Mouse (Mus musculus) mature B cell (primary cell): ENCODE data around the gene Sebox.
"Not testable (repeated sequence)": the region's sequence is repeated elsewhere in the genome, so short reads cannot be mapped to it uniquely, and the experiment has no call there.

Source experiments
- in situ Hi-C: fragments of 300-500 bp; cut with MboI; formaldehyde crosslinking; loops from 2 replicates; pipeline ENCODE4 v1.14.3; 2019

Gene Sebox

DNA sequence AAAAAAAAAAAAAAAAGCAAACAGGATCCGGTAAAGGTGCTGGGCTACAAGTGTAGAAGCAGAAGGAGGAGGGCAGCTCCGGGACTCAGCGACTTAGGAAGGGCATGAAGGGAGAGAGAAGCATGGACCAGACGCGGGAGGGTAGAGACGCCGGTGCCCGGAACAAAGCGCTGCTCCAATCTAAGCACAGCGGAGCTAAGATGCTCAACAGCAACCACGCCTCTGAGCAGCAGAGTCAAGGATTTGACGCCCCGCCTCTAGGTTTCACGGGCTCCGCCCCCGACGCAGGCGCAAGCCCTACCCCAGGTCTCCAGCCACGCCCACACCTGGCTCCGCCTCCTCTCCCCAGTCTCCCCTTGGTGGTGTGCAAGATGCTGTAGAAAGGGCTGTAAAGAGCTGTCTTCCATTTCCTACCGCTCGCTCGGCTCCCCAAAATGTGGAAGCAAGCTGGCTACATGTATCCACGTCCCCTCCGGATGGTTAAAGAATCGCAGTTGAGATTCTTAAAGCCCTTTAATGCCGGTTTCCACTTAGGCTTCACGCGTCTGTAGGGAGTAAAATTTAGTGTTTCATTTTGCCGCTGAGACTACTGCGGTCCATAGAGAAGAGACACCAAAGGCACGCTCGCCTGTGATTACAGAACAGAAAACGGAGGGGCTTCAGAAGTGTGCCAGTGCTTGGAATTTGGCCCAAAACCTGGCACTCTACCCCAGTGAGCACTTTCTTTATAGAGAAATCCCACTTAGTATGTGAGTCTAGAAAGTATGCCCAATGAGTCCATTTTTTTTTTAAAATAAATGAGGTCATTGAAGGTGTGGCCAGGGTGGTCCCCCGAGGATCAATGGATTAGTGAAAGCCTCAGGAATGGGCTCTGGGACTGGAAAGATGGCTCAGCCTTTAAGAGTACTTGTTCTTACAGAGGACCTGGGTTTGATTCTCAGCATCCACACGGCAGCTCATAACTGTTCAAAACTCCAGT, 5.4 kb upstream of the Sebox start, which contains the start of gene Sarm1:
Gene Sarm1 (minus strand): TSS at position 211 of the 979 bp plus-strand sequence.
- in situ Hi-C loops, result no loop called here

DNA sequence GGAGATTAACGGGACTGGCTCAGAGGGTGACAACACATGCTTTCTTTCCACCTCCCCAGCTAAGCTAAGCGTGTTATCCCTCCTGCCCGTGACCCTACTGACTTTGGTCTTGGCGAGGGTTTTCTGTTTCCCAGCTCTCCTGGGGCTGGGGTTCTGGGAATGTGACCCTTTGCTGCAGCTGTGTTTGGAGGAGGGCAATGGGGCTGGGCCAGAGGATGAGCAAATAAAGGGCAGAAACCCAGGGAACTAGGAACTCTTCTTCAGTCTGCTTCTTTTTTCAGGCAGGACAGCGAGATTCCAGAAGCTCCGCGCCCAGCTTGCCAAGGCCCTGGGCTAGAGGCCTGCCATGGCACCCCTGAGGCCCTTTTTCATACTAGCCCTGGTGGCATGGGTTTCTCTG, 4.2 kb upstream of the Sebox start, which contains the start of gene Vtn:
Gene Vtn (plus strand): TSS at position 88 of the 400 bp plus-strand sequence.
- in situ Hi-C loops, result no loop called here

DNA sequence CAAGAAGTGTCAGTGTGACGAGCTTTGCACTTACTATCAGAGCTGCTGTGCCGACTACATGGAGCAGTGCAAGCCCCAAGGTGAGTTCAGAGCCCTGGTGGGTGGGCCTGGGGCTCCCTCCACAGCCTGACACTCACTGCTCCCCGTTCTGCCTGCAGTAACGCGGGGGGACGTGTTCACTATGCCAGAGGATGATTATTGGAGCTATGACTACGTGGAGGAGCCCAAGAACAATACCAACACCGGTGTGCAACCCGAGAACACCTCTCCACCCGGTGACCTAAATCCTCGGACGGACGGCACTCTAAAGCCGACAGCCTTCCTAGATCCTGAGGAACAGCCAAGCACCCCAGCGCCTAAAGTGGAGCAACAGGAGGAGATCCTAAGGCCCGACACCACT, 3.7 kb upstream of the Sebox start:
- in situ Hi-C loops, result no loop called here

DNA sequence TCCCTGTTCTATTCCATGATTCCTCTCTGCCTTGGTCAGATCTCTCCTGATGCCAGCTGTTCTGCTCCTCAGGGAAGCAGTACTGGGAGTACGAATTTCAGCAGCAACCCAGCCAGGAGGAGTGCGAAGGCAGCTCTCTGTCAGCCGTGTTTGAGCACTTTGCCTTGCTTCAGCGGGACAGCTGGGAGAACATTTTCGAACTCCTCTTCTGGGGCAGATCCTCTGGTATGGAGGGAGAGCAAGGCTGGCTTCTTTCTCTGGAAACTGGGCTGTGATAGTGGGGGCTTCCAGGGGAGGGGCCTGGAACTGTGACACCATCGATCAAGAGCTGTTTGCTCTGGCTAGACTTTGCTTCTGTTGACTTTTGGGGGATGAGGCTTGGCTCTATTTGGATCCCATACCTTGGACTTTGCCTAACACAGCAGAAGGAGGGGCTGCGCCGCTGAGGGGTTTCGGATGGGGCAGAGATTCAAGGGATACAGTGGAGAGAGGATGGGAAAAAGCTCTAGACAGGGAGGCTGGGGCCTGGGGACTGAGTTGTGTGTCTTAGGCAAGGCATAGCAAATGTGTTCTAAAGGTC, 2.5 kb upstream of the Sebox start:
- in situ Hi-C loops, result no loop called here

DNA sequence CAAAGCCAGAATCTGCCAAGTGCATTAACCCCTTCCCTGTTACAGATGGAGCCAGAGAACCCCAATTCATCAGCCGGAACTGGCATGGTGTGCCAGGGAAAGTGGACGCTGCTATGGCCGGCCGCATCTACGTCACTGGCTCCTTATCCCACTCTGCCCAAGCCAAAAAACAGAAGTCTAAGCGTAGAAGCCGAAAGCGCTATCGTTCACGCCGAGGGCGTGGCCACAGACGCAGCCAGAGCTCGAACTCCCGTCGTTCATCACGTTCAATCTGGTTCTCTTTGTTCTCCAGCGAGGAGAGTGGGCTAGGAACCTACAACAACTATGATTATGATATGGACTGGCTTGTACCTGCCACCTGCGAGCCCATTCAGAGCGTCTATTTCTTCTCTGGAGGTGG, 1.7 kb upstream of the Sebox start:
- in situ Hi-C loops, result no loop called here

DNA sequence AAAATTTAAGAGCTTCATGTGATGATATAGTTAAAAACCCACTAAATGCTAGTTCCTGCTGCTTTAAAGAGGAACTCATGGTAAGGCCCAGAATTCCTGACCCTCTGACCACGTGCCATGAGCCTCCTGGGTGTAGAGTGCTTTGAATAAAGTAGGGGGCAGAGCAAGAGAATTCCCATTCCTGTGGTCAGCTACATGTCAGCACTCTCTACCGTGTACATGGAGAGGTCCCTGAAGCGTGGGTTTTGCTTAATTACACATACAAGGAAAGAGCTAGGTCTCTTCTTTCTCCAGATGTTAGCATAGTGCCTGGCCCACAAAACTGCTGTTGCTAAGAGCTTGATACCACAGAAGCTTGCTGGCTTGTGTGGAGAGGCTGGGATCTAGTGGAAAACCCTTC, 2.2 kb downstream of the Sebox start:
- in situ Hi-C loops, result no loop called here

DNA sequence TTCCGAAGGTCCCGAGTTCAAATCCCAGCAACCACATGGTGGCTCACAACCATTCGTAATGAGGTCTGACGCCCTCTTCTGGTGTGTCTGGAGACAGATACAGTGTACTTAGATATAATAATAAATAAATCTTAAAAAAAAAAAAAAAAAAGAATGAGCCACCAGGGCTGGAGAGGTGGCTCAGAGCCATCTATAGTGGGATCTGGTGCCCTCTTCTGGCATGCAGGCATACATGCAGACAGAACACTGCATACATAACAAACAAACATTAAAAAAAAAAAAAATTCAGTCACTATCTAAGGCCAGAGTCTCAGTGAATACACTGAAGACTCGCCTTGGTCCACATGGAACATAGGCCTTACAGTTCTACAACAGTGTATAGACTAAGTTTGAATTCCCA, 5.9 kb downstream of the Sebox start:
- in situ Hi-C loops, result no loop called here

DNA sequence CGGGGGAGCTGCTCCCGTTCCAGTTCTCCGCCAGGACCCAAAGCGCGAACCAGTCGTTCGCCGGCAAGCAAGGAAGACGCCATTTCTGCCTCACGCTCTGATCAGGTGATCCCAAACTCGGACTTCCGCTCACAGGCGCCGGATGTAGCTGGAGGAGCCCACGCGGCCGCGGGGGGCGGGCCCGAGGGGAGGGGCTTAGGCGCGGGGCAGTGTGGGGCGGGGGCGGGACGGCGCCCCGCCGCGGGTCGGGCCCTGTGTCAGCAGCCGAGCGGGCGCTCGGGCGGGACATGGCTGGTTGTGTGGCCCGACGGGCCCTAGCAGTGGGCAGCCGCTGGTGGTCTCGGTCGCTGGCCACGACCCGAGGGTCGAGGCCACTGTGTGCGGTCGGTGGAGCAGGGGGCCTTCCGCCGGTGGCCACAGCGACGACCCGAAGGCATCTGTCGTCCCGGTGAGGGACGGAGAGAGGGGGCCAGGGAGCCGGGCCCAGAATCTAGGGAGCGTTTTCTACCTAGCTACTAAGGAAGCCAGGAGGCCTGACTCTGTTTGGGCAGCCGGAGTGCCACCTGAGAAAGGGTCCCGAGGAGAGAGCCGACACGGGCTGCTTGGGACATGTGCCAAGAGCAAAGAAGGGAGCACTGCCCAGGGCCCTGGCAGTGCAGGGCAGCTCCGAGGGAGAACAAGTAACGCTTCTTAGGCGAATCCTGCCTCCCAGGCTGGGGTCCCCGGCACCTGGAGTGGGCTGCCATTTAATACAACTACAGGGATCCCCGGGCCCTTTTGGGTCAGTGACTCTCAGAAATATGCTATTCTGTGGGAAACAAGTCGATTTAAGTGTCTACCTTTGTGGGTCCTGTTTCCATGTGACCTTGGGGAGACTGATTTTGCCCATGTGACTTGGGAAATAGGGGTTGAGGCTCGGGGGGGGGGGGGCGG, 9.0 kb downstream of the Sebox start, which contains the start of the genes Tmem199 and Poldip2:
Gene Tmem199 (minus strand): TSS at position 148 of the 933 bp plus-strand sequence.
Gene Poldip2 (plus strand): TSS at position 169 of the 933 bp plus-strand sequence.
- in situ Hi-C loops, result no loop called here

DNA sequence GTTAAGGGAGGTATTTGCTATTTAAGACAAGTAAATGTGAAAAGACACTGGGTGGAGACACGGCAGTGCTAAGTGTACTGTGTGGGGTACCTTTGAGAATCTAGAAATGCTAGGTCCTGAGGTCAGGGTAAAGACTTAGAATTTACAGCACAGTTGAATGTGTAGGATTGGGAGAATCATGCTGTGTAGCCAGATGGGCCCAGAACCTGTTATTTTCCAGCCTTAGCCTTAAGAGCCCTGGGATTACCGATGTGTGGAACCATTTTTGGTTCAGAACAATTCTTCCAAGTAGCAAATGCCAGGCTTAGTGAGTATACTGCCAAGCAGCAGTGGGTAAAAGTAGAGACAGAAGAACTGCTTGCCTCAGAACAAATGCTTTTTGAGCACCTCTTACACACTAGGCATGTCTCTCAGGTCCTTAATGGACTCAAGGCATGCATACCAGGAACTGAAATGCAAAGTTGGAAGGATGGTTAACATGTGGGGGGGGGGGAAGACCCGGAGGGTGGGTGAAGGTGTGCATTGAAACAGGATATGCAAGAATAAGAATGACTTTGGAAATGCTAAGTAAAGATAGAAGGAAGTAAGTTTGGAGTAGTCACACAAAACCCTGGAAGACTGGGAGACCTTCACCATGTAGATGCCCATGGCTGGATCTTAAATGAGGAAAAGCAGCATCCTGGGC, 10.0 kb downstream of the Sebox start:
- in situ Hi-C loops, result no loop called here

DNA sequence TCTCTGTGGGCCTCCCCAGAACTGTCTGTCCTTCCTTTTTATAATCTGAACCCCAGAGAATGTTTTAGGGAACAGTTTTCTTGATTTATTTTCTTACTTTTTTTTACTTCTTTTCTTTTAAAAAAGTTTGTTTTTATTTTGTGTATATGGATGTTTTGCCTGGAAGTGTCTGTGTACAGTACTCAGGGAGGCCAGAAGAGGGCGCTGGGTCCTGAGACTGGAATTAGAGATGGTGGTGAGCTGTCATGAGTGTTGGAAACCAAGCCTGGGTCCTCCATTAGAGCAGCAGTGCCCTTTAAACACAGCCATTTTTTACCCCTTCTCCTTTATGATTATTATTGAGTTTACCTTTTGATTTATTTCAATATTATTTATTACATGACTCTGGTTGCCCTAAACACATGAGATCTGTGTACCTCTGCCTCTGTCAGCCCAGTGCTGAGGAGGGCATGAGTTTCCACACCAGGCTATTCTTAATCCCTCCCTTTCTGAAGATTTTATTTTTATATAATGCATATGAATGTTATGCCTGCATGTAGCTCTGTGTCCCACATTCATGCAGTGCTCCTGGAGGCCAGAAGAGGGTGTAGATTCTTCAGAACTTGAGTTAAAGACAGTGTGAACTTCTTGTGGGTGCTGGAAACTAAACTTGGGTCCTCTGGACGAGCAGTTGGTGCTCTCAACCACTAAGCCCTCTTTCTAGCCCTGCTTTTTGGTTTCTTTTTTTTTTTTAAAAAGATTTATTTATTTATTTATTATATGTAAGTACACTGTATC, 12.5 kb downstream of the Sebox start:
- in situ Hi-C loops, result no loop called here

DNA sequence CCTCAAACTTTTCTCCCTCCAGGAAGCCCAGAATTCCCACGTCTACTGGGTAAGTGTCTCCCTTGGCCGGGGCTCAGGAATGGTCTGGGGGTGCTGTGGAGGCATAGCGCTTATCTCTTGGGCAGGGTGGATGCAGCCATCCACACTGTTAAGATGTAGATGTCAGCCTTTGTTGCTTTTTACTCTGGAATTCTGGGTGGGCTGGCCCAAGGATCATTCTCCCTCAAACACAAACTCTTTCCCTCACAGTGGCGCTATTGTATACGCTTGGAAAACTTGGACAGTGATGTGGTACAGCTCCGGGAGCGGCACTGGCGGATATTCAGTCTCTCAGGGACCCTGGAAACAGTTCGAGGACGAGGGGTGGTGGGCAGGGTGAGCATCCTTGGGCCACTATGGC, 15.7 kb downstream of the Sebox start:
- in situ Hi-C loops, result no loop called here

DNA sequence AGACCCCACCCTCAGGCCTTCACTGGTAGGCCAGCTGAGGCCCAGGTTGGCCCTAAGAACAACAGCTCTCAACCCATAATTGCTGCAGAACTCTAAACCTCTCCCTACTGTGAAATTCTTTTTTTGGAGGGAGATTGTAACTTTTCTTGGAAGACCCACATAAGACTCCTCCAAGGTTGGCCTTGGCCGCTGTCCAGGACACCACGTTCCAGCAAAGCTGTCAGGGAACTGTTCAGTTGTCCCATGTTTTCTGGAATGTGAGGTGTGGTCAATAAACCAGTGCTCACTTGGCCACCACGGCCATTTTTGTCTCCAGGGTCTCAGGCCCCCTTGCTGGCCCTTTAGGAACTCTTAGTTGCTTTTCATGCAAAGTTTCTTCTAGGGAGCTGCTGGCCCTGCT, 18.6 kb downstream of the Sebox start:
- in situ Hi-C loops, result no loop called here

DNA sequence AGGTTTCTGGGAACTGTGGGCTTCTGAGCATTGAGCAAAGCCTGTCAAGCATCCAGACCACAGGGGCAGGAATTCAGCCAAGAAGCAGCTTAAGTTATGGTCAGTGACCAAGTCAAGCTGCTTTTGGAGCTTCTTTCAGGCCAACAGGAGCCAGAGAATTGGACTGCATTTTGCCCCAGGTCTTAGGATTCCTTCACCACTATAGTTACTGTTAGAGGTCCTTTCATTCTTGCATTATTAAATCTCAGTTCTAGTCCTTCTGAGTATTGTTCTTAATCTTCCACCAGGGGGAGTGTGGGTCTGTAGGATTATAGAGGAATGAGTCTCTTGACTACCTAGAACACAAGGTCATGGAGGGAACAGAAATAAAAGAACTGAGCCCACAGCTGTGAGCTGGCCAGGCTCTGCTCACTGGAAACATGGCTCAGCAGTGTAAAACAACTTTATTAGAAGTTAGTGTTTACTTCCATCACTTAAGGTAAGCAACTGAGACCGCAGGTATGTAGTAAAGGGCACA, 19.3 kb downstream of the Sebox start:
- in situ Hi-C loops, result no loop called here

DNA sequence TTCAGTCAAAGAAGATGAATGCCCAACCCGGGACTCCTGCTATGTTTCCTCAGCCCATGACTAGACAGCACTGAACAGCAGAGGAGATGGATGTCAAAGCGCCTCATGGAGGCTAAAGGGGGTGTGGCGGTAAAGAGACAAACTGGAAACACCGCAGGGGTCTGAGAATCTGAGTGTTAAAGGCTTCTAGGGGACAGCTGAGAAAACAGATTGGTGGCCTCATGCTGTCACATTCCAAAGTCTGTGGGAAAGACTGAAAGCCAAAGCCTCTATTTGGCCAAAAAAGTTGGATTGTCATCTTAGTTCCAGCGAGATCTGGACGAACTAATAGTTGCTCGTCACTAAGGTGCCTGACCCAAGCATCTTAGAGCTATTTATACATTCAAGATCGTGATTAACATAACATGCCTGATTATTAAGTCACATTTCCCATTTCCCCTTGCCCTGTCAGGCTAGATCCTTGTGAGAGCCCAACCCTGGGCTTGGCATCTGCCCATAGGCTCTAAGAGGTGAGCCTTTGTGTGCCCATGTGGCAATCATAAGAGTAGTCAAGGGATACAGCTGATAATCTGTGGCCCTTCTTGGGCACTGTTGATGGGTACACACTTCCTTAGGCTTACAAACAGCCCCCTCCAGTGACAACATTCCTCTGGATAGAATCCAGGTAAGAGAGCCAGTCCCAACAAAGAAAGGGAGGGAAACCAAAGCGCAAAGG, 20.2 kb downstream of the Sebox start:
- in situ Hi-C loops, result no loop called here

DNA sequence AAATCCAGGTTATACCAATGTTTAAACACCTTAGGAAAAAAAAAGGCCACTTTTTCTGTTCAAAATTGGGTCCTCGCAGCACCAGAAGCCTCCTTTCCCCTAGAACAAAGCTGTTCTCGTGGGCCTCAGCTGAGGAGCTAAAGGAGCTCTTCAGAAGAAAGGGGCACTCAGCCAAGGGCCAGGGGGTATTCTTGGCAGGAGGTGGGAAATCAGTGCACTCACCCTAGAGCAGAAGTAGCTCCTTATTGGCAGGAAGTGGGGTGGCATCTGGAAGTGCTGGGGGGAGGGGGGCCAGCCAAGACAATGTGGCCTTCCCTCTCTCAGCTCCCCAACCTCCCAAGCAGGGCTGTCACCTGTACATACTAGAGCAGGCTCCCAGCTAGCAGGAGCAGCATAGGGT, 21.6 kb downstream of the Sebox start:
- in situ Hi-C loops, result no loop called here

DNA sequence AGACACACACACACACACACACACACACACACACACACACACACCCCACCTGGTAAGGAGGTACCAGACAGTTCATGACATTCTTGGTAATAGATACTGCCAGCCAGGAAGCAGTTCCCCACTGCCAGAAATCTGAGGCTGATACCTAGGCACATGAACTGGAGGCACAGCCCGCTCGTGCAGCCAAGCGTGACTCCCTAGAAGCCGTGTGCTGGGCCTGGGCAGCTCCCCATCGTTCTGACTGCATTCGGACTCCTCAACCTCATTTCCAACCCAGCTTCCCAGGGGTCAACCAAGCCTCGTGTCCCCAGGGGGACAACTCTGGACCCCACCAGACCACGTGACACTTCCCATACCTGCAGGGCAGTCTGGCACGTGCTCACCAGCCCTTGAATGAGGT, 25.5 kb downstream of the Sebox start:
- in situ Hi-C loops, result no loop called here

DNA sequence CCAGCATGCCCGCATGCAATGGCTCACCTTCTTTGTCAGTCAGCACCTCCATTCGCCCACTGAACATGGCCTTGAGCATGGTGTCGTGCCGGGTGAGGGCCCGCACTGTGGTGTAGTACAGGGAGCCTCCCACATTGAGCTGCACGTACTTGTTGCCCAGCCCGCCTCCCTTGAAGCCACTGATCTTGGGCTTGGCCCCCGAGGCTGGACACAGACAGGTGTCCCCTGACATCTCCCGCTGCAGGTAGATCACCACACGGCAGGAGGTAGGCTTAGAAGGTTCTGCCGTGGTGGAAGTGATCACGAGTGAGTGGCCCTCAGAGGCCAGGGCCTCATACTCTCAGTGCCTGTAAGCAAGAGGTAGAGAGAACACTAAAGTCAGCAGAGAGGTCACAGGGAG, 26.8 kb downstream of the Sebox start:
- in situ Hi-C loops, result no loop called here

DNA sequence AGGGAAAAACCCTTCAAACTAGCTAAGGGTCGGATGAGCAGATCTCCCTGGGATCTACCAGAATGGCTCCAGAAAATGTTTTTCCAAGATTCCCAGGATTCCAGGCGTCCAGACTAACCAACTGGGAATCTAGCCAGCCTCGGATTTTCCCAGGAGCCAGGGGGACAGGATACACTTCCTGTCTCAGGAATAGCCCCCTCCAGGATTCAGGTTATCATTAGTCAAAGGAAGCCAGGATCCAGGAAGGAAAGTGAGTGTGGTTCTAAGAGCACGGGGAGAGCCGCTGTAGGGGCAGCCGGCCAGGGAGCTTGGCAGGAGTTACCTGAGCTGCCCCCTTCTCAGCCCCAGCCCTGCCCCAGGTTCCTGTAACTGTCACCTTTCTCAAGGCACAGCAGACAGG, 27.8 kb downstream of the Sebox start:
- in situ Hi-C loops, result no loop called here

DNA sequence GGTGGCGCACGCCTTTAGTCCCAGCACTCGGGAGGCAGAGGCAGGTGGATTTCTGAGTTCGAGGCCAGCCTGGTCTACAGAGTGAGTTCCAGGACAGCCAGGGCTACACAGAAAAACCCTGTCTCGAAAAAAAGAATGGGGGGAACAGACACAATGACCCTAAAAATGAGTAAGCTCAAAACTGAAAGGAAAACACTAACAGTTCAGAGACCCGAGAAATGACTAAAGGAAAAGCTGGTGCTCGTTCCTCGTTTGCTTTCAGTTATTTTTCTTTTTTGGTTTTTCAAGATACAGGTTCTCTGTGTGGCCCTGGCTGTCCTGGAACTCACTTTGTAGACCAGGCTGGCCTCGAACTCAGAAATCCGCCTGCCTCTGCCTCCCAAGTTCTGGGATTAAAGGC, 28.3 kb downstream of the Sebox start:
- in situ Hi-C loops, result not testable (repeated sequence)

DNA sequence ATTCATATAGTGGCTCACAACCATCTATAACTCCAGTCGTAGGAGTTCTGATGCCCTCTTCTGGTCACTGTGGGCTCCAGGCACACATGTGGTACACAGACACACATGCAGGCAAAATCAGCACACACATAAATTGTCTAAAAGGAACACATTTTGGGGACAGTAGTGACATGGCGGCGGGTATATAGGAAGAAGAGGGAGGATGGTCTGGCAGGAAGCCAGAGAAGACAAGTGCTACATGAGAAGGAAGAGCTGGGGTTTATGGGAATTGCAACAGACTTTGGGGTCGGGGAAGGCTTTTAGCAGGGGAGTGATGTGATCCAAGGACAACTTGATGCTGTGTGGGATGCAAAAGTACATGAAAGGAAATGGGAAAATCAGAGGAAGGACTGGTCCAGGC, 31.3 kb downstream of the Sebox start:
- in situ Hi-C loops, result no loop called here
